Mouse (Mus musculus) brain, adult 2 months (tissue): ENCODE measurements at regions not wholly inside any gene's neighbourhood (a gene's known extent, or its start where the extent isn't known, plus 50 kb on each side); places are given as distances from the start of the nearest gene placed in this dataset.

Experiments used
- DNase-seq: peaks from one replicate; pipeline ENCODE4 v3.0.0; 2011; ENCODE audit warnings: low read depth, low spot score

- no peak for DNase-seq
Measured at GRCm38 (mm10) chr11:114277513-114278304, 210.9 kb upstream of the Sdk2 start.

- DNase-seq: peak; percentile 48
Measured at GRCm38 (mm10) chr11:114270358-114271072, 203.7 kb upstream of the Sdk2 start.

GRCm38 (mm10) chr11:114261959-114262358 is 195.1 kb upstream of the Sdk2 start:
- no peak for DNase-seq

GRCm38 (mm10) chr11:114258218-114258617 is 191.4 kb upstream of the Sdk2 start:
- DNase-seq: peak; percentile 64

- DNase-seq: peak; percentile 65
Measured at GRCm38 (mm10) chr11:114257756-114258155, 190.9 kb upstream of the Sdk2 start.

GRCm38 (mm10) chr11:114257061-114257460 is 190.2 kb upstream of the Sdk2 start:
- DNase-seq: no peak

- no peak for DNase-seq
Measured at GRCm38 (mm10) chr11:114254344-114254743, 187.5 kb upstream of the Sdk2 start.

GRCm38 (mm10) chr11:114251614-114252013 is 184.8 kb upstream of the Sdk2 start:
- DNase-seq: peak; percentile 28

GRCm38 (mm10) chr11:114249215-114249614 is 182.4 kb upstream of the Sdk2 start:
- no peak for DNase-seq

GRCm38 (mm10) chr11:114248261-114248898 is 181.5 kb upstream of the Sdk2 start:
- peak; percentile 36 for DNase-seq

GRCm38 (mm10) chr11:114239311-114239803 is 172.5 kb upstream of the Sdk2 start:
- DNase-seq: peak; percentile 78

GRCm38 (mm10) chr11:114238801-114239200 is 172.0 kb upstream of the Sdk2 start:
- DNase-seq: no peak

GRCm38 (mm10) chr11:114238316-114238715 is 171.5 kb upstream of the Sdk2 start:
- no peak for DNase-seq

GRCm38 (mm10) chr11:114234542-114234910 is 167.7 kb upstream of the Sdk2 start:
- no peak for DNase-seq

GRCm38 (mm10) chr11:114233636-114234541 is 167.0 kb upstream of the Sdk2 start:
- DNase-seq: peak; percentile 61

GRCm38 (mm10) chr11:114231841-114232240 is 165.0 kb upstream of the Sdk2 start:
- DNase-seq: no peak

GRCm38 (mm10) chr11:114229763-114230162 is 162.9 kb upstream of the Sdk2 start:
- DNase-seq: no peak

GRCm38 (mm10) chr11:114229196-114229595 is 162.3 kb upstream of the Sdk2 start:
- no peak for DNase-seq

GRCm38 (mm10) chr11:114226553-114226952 is 159.7 kb upstream of the Sdk2 start:
- peak; percentile 22 for DNase-seq

GRCm38 (mm10) chr11:114224706-114225105 is 157.9 kb upstream of the Sdk2 start:
- DNase-seq: no peak

GRCm38 (mm10) chr11:114223061-114223460 is 156.2 kb upstream of the Sdk2 start:
- no peak for DNase-seq
